Mouse (Mus musculus): ENCODE results near the gene Csnk2b. TPM values are rescaled to one million over a fixed set of nuclear protein-coding genes. Genes with fewer than 3 reads are reported as not detected.
"Not testable (repeated sequence)": the region's sequence is repeated elsewhere in the genome, so short reads cannot be mapped to it uniquely, and the experiment has no call there.

Gene Csnk2b
- total RNA-seq, 2 experiments from 2014 or later: 149 to 150 TPM

DNA sequence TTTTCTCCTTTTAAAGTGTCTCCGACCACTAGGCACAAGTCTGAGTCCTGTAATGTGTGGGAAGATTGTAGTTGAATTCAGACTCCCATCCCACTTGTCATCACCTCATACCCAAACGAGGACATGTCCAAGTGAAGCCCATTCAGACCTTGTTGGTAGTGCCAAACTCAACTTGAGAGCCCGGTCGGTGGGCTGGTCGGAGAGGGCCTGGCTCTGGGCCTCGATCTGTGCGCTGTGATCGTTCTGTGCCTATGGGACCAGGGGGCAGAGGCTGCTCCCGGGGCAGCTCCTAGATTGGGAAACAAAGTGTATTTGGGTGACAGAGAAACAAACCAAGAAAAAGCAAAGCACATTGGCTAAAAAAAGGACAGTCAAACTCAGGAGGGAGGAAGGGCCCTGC lies 31.2 kb upstream of the Csnk2b start:
- DNase-seq: no peak

GRCm38 (mm10) chr17:35152121-35152520 lies 30.3 kb upstream of the Csnk2b start:
- DNase-seq: no peak

DNA sequence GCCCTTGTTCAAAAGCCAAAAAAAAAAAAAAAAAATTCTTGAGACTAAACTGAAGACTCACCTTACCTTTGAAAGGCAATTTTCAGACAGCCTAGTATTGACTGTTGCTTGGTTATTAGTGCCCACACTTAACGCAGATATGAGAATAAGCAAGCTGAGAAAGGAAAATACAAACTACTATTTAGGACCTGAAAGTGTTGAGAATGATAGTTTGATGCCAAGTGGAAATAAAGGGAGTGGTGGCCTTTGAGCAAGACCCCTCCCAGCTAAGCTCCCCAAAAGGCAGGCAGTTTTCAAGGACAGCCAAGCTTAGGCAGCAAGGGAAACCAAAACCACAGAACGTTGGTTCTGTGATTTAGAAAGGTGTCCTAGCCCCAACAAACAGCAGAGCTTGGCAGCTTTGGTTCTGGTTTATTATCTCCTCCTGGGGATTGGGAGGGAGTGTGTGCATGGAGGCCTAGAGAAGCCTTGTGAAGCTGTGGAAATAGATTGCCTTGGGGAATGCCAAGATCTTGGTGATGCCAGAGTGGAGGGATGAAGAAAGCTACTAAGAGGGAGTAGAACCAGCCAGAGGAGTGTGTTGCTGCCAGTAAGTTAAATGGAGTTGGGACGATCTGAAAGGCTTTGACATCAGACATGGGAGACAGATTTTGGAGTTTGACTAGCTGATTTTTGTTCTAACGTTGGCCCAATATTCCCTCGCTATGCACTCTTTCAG lies 26.2 kb upstream of the Csnk2b start:
- DNase-seq: no peak

- DNase-seq: no peak
Measured at GRCm38 (mm10) chr17:35147348-35147747, 25.5 kb upstream of the Csnk2b start.

- DNase-seq: no peak
Measured at GRCm38 (mm10) chr17:35146139-35146538, 24.3 kb upstream of the Csnk2b start.

DNA sequence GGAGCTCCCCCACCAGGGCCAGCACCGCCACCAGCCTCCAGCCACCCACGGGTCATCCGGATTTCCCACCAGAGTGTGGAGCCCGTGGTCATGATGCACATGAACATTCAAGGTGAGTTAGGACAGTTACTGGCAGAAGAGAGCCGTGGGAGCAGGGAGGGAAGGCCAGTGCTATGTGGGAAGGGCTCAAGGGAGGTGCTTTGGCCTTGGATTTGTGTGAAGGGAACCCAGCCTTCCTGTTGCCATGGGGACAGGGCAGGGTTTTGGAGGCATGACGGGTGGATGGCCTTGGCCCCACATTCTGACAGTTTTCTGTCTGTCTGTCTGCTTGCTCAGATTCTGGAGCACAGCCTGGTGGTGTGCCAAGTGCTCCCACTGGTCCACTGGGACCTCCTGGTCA lies 20.1 kb upstream of the Csnk2b start:
- DNase-seq: no peak

- DNase-seq: no peak
Measured at GRCm38 (mm10) chr17:35140490-35140996, 18.7 kb upstream of the Csnk2b start.

DNA sequence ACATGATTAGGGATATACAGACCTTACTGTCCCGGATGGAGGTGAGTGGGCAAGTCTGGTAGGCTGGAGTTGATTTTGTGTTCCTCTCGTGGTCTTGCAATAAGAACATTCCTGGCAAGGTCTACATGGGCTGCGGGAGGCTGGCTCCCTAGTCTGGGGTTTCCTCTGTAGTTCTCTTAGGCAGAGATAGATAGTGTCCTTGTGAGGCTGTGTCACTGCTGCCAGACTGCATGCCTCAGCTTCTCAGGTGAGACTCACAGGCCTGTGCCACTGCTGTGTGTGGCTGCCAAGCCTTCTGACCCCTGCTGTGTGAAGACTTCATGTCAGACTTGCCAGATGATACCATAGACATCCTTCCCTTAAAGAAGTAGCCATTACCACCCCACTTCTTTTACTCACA lies 17.4 kb upstream of the Csnk2b start:
- no peak for DNase-seq

DNA sequence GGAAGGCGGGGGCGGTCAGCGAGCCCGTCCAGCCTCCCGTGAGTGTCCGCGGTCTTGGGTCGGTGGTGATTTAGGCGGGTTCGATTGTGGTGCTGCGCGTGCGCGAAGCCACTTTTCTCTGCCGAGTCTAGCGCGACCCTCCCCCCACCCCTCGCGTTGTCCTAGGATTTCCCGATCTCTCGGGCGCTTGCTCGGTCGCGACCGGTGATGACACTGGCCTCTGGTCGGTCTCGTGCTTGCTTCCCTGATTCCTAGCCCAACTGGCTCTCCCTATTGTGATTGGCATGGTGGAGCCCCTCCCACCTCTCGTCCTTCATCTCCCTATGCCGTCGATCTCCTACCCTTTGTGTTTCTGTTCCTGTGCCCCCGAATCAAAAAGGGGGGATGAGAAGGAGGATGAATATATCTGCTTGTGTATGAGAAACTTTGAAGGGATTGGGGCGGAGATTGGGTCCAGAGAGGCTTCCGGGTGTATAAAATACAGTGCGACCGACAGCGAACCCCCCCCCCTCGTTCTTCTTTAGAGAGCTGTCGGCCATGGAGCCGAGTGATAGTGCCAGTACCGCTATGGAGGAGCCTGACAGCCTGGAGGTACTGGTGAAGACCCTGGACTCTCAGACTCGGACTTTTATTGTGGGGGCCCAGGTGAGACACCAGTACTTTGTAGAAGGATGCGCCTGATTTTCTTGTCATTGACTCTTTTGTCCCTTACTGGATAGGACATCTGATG lies 13.9 kb upstream of the Csnk2b start:
- DNase-seq: no peak

GRCm38 (mm10) chr17:35134801-35135590 lies 13.1 kb upstream of the Csnk2b start, which contains the start of gene Bag6:
Gene Bag6 (plus strand): TSS chr17:35135178.
- peak; percentile 95 to 98 for DNase-seq

DNA sequence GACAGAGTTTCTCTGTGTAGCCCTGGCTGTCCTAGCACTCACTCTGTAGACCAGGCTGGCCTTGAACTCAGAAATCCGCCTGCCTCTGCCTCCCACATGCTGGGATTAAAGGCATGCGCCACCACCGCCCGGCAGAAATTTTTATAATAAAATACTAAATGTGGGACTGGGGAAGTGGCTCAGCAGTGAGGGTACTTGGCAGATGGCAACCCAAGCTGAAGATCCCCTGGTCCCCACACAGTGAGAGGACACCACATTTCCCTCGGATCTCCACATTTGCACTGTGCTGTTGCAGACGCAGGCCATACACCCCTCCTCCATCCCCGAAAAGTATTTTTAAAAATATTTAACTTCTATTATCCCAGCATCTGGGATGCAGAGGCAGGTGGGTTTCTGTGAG lies 11.7 kb upstream of the Csnk2b start:
- DNase-seq: no peak

- no peak for DNase-seq
Measured at GRCm38 (mm10) chr17:35132174-35132560, 10.3 kb upstream of the Csnk2b start.

GRCm38 (mm10) chr17:35131500-35132173 lies 9.8 kb upstream of the Csnk2b start, which contains the start of gene Apom:
Gene Apom (minus strand): TSS chr17:35132050.
- no peak for DNase-seq

DNA sequence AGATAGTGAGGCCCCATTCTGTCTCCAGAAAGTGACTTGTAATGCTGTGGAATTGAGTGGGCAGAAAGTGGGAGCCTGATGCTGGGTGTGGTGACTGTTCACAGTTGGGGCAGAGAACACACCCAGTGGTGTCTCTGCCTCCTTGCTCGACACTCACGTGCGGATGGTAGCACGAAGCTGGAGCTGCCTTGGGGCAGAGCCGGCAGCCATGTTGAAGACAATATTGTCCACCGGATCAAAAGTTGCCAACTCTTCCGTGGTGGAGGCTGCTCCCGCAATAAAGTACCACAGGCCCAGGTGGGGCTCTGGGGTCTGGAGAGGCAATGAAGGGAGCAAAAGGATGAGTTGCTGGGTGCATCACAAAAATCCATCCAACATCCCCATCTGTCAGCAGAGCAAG lies 9.2 kb upstream of the Csnk2b start:
- DNase-seq: no peak

DNA sequence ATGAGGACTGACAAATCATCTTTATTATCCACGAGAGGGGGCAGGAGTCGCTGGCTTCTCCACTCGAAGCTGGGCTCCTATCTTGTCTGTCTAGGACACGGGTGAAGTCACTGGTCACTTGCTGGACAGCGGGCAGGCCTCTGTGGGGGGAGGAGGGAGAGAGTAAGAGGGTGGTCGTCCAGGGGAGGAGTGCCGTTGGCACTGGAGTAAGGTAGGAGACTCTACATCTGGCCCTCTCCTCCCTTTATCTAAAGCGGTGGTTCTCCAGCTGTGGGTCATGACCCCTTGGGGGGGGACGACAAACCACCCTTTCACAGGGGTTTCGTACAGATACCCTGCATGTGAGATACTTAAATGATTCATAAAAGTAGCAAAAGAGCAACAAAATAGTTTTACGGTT lies 7.1 kb upstream of the Csnk2b start:
- no peak for DNase-seq

- DNase-seq: peak in 1 of 2 experiments; percentile 28
Measured at GRCm38 (mm10) chr17:35127017-35127416, 5.2 kb upstream of the Csnk2b start.

DNA sequence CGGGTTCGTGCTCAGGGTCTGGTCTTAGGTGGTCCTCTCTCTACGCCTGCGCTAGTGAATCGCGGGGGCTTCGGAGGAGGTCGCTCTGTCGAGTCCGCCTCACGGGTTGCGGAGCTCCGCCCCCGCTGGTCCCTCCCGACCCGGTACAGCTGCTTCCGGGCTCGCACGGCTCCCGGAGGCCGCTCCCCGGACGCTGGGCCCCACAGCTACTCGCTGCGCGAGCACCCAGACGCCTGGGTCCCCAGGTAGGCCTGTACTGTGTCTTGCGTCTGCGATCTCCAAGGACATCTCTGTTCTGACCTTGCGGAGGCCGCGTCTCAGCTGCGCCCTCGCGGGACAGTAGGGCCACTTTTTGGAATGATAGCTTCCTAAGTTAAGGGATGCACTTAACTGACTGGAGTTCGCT lies 4.4 kb upstream of the Csnk2b start, which contains the start of gene D17H6S53E:
Gene D17H6S53E, plus strand, starts transcription at position 168 of the 406 bp plus-strand sequence.
- DNase-seq: peak; percentile 85 to 87

- DNase-seq: no peak
Measured at GRCm38 (mm10) chr17:35125578-35125977, 3.7 kb upstream of the Csnk2b start.

DNA sequence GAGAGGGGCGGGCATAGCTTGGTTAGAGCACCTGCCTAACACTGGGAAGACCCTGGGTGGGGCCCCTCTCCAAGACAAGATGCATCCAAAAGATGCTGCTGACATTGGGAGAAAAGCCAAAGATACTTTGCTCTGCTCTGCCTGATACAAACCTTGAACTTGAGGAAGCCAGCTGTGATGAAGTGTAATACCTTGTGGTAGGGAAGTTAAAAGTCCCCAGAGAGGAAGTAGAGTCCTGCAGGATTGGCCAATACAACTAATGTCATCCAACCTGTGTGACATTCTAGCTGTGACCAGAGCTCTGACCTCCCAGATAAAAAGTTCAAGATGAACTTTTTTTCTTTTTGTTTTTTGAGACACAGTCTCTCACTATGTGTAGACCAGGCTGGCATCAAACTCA lies 3.2 kb upstream of the Csnk2b start:
- DNase-seq: no peak

DNA sequence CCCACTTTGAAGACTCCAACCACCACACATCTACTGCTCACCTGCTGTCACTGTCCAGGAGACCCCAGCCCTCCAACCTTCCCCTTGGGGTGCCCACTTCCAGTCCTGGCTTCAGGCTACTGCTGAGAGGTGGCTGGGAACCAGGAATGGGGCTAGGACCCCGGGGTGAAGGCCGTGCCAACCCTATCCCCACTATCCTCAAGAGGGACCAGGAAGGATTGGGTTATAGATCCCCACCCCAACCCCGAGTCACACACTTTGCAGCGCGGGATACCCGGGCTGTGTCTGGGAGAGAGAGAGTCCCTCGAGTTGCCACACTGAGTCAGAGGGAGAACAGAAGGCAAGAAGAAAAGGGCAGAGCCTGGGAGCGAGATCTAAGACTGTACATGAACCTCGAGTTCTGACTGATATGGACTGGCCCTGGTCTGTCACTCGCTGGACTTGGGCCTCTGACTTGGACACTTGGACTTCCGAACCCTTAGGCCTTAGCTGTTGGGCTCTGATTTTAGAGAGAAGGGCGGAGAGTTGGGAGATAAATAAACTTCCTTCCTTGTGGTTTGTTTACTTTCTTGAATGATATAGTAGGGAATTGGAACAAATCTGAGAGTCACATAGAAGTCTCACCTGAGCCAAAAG lies 2.5 kb upstream of the Csnk2b start:
- not testable (repeated sequence) for DNase-seq

DNA sequence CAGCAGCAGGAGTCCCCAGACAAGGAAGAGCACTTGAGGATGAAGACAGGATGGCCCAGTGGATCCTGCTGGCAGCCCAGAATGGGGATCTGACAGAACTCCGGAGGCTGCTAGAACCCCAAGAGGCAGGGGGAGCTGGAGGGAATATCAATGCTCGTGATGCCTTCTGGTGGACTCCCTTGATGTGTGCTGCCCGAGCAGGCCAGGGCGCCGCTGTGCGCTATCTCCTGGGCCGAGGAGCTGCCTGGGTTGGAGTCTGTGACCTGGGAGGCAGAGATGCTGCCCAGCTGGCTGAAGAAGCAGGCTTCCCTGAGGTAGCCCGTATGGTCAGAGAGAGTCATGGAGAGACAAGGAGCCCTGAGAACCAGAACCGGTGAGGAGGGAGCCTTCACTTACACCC lies 1.4 kb upstream of the Csnk2b start:
- DNase-seq: not testable (repeated sequence)

All from heart, adult 18-20 months (tissue).